Mouse (Mus musculus) hindbrain, postnatal 0 days (tissue): ENCODE results near the gene Apoc4. TPM values are rescaled to one million over a fixed set of nuclear protein-coding genes. Genes with fewer than 3 reads are reported as not detected.

Experiments used
- ATAC-seq: fragments of 200-750 bp; cut with Nextera tagmentation; 2 replicates; pipeline ENCODE4 v1.8.0; 2017; ENCODE audit warnings: mild to moderate bottlenecking, moderate TSS enrichment, moderate library complexity
- DNase-seq: peaks from one replicate; pipeline ENCODE4 v3.0.0-alpha.2; 2015; ENCODE audit warnings: low spot score
- H3K27ac ChIP-seq: fragments of 300-500 bp; sonication (generic); 2 replicates; pipeline ENCODE4 v1.5.1; 2014; ENCODE audit warnings: mild to moderate bottlenecking
- H3K27me3 ChIP-seq: fragments of 300-500 bp; sonication (generic); 2 replicates; pipeline ENCODE4 v1.6.1; 2014; ENCODE audit warnings: low read length, mixed read lengths; ENCODE audit not compliant: insufficient read depth
- H3K36me3 ChIP-seq: fragments of 300-500 bp; sonication (generic); 2 replicates; pipeline ENCODE4 v1.6.1; 2014; ENCODE audit warnings: low read length, mixed read lengths; ENCODE audit not compliant: insufficient read depth
- H3K4me1 ChIP-seq: fragments of 300-500 bp; sonication (generic); 2 replicates; pipeline ENCODE4 v1.6.1; 2014; ENCODE audit warnings: antibody characterized with exemption, low read length, mixed read lengths; ENCODE audit not compliant: insufficient read depth
- H3K4me2 ChIP-seq: fragments of 300-500 bp; sonication (generic); 2 replicates; pipeline ENCODE4 v1.6.1; 2014; ENCODE audit warnings: low read depth, mild to moderate bottlenecking, low read length, moderate library complexity, mixed read lengths
- H3K4me3 ChIP-seq: fragments of 300-500 bp; sonication (generic); 2 replicates; pipeline ENCODE4 v1.5.1; 2014; ENCODE audit warnings: low read length
- H3K9ac ChIP-seq: fragments of 300-500 bp; sonication (generic); replicated peaks from 2 replicates; pipeline ENCODE4 v1.6.1; 2014; ENCODE audit warnings: mild to moderate bottlenecking, low read length, moderate library complexity, mixed read lengths
- H3K9me3 ChIP-seq: fragments of 300-500 bp; sonication (generic); 2 replicates; pipeline ENCODE4 v1.6.1; 2016; ENCODE audit warnings: low read length, mixed read lengths
- CTCF ChIP-seq: IDR thresholded peaks from 2 replicates; pipeline ENCODE4 v1.5.1; 2016; ENCODE audit warnings: antibody characterized with exemption, control low read depth, low read depth
- WGBS: fragments of 180-500 bp; shearing (Covaris S2); extraction: QIAGEN DNeasy Blood & Tissue Kit; methylation state at CpG from one replicate; pipeline ENCODE4 v1.1.7; 2014; 5-methylcytosine and 5-hydroxymethylcytosine counted together
- polyA plus RNA-seq: library from polyadenylated mRNA; unstranded; fragments of >200 nt; fragmentation: Nextera tagmentation; extraction: Ambion mirVana; gene quantifications from 2 replicates; pipeline ENCODE4 v1.2.1, GENCODE M21; 2015
- total RNA-seq: library from RNA; depleted of rRNA; stranded (reverse); fragments of >200 nt; gene quantifications from 2 replicates; pipeline ENCODE4 v1.2.3, GENCODE M21; 2014

Apoc4 gene
- total and polyA plus RNA-seq, 2 experiments from 2014 or later, result not detected

- no peaks in the 10 kb centered on the region; the same call in 1 of the 2 replicates for H3K36me3 ChIP-seq
- H3K4me2 ChIP-seq, result peak overlapping the region; percentile 78
- peak overlapping the region; percentile 98 for H3K9ac ChIP-seq
- H3K4me1 ChIP-seq, result peaks cover 7% of the 10 kb centered on the region
- no peaks in the 10 kb centered on the region for H3K9me3 ChIP-seq
- no peaks in the 10 kb centered on the region for H3K27me3 ChIP-seq
- H3K4me3 ChIP-seq, result peak overlapping the region; percentile 100
- TF ChIP-seq CTCF, result no peak
- WGBS, result 17% methylated on average over 8 of the region's 8 CpGs
- H3K27ac ChIP-seq, result no peak overlapping the region; the same call in 1 of the 2 replicates
- ATAC-seq (no peak), DNase-seq (no peak)
Measured at GRCm38 (mm10) chr7:19663940-19664339, 17.3 kb downstream of the Apoc4 start.

DNA sequence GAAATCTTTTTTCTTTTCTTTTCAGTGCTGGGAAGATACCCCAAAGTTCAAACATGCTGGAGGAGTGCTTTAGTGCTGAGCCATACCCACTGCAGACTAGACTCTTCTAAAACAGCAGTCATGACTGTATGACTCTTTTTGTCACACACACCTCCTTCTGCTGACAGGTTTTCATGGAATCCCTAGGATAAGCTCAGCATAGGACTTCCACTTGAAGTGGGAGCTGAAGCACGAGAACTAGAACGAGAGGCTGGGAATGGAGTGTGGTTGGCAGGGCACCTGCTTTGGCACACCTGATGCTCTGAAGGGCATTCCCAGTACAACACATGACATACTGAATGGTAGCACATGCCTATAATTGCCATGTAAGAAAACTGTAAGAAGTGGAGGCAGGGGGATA lies 28.7 kb downstream of the Apoc4 start:
- ATAC-seq (no peak), DNase-seq (no peak)
- H3K4me3 ChIP-seq, result no peak overlapping the region
- H3K9ac ChIP-seq, result no peak overlapping the region
- H3K4me1 ChIP-seq, result no peaks in the 10 kb centered on the region
- H3K27me3 ChIP-seq, result no peaks in the 10 kb centered on the region
- no peaks in the 10 kb centered on the region for H3K9me3 ChIP-seq
- peaks cover 43% of the 10 kb centered on the region for H3K36me3 ChIP-seq
- no peak for TF ChIP-seq CTCF
- H3K27ac ChIP-seq, result no peak overlapping the region
- H3K4me2 ChIP-seq, result no peak overlapping the region
- WGBS, result 91% methylated on average over 2 of the region's 2 CpGs

DNA sequence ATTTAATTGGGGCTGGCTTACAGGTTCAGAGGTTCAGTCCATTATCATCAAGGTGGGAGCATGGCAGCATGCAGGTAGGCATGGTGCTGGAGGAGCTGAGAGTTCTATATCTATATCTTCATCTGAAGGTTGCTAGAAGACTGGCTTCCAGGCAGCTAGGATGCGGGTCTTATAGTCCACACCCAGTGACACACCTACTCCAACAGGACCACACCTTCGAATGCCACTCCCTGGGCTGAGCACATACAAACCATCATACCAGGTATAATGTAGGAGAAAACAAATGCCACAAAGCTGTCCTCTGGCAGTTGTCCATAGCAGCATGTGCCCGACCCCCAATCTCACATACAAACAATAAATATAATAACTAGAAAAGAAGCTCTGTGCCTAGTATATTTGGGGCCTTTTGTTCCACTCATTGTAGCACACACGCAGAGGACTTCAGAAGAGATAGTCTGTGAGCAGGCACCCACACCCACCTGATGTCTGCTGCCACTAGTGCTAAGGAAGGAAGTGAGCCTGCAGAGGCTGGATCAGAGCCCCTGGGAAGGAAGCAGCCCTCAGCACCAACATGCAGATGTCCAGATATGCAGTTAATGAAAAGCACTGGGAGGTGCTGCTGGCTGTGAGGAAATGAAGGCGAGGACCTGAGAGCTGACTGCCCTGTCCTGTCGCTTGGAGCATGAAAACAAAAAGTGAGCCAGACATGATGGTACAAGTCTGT lies 30.1 kb downstream of the Apoc4 start:
- H3K4me2 ChIP-seq, result no peak overlapping the region
- H3K4me1 ChIP-seq, result no peaks in the 10 kb centered on the region
- DNase-seq, result no peak
- no peak overlapping the region for H3K4me3 ChIP-seq
- H3K36me3 ChIP-seq, result peaks cover 43% of the 10 kb centered on the region
- no peak overlapping the region for H3K27ac ChIP-seq
- TF ChIP-seq CTCF, result no peak
- no peak overlapping the region for H3K9ac ChIP-seq
- WGBS, result 92% methylated on average over 6 of the region's 6 CpGs
- no peaks in the 10 kb centered on the region for H3K9me3 ChIP-seq
- no peak for ATAC-seq
- no peaks in the 10 kb centered on the region for H3K27me3 ChIP-seq

GRCm38 (mm10) chr7:19641223-19641622 lies 40.1 kb downstream of the Apoc4 start:
- ATAC-seq (no peak), DNase-seq (no peak)
- H3K4me2 ChIP-seq, result no peak overlapping the region
- H3K27me3 ChIP-seq, result no peaks in the 10 kb centered on the region
- peaks cover 79% of the 10 kb centered on the region for H3K36me3 ChIP-seq
- H3K27ac ChIP-seq, result no peak overlapping the region
- H3K4me3 ChIP-seq, result no peak overlapping the region
- 85% methylated on average over 4 of the region's 4 CpGs for WGBS
- no peak for TF ChIP-seq CTCF
- no peaks in the 10 kb centered on the region for H3K9me3 ChIP-seq
- H3K4me1 ChIP-seq, result no peaks in the 10 kb centered on the region
- H3K9ac ChIP-seq, result no peak overlapping the region

GRCm38 (mm10) chr7:19635074-19635827 lies 46.0 kb downstream of the Apoc4 start:
- no peaks in the 10 kb centered on the region for H3K4me1 ChIP-seq
- no peak overlapping the region for H3K9ac ChIP-seq
- no peak overlapping the region for H3K4me3 ChIP-seq
- no peak overlapping the region for H3K27ac ChIP-seq
- no peaks in the 10 kb centered on the region for H3K9me3 ChIP-seq
- no peaks in the 10 kb centered on the region for H3K27me3 ChIP-seq
- H3K36me3 ChIP-seq, result peaks cover 74% of the 10 kb centered on the region
- 87% methylated on average over 11 of the region's 11 CpGs for WGBS
- ATAC-seq, result no peak
- no peak for TF ChIP-seq CTCF
- no peak for DNase-seq
- no peak overlapping the region for H3K4me2 ChIP-seq

- 87% methylated on average over 2 of the region's 2 CpGs for WGBS
- ATAC-seq, result no peak
- no peak for TF ChIP-seq CTCF
Measured at GRCm38 (mm10) chr7:19634591-19634990, 46.7 kb downstream of the Apoc4 start.

GRCm38 (mm10) chr7:19633855-19634254 lies 47.4 kb downstream of the Apoc4 start:
- WGBS, result 92% methylated on average over 15 of the region's 15 CpGs
- no peak for TF ChIP-seq CTCF

More at GRCm38 (mm10) chr7:19634591-19634990, 46.7 kb downstream of the Apoc4 start:
- Histone ChIP-seq H3K4me2 (no peak overlapping the region), H3K9ac (no peak overlapping the region; the same call in 1 of the 2 replicates), H3K9me3 (no peaks in the 10 kb centered on the region), H3K4me3 (no peak overlapping the region), H3K27me3 (no peaks in the 10 kb centered on the region), H3K4me1 (no peaks in the 10 kb centered on the region), H3K36me3 (peaks cover 73% of the 10 kb centered on the region), H3K27ac (no peak overlapping the region)
- no peak for DNase-seq

More at GRCm38 (mm10) chr7:19633855-19634254, 47.4 kb downstream of the Apoc4 start:
- DNase-seq (no peak), ATAC-seq (no peak)
- H3K4me1 ChIP-seq, result no peaks in the 10 kb centered on the region
- no peaks in the 10 kb centered on the region for H3K9me3 ChIP-seq
- no peak overlapping the region for H3K4me2 ChIP-seq
- peaks cover 66% of the 10 kb centered on the region for H3K36me3 ChIP-seq
- H3K4me3 ChIP-seq, result no peak overlapping the region
- no peak overlapping the region for H3K27ac ChIP-seq
- H3K9ac ChIP-seq, result no peak overlapping the region
- H3K27me3 ChIP-seq, result no peaks in the 10 kb centered on the region
